Mouse (Mus musculus): ENCODE data around the gene Asgr1. TPM values are rescaled to one million over a fixed set of nuclear protein-coding genes. Genes with fewer than 3 reads are reported as not detected.
A peak's percentile ranks its signal among the peaks of the same experiment; 100 is the strongest.
"Not testable (repeated sequence)": the region's sequence is repeated elsewhere in the genome, so short reads cannot be mapped to it uniquely, and the experiment has no call there.

The Asgr1 gene
- total RNA-seq (2021) = 10 to 100 TPM in 1 of 2 experiments, 1 to 10 TPM in 1; 1.7 to 33.7 TPM
- long read RNA-seq, experiment 1, transcript Asgr1-201 (9 exons, 1,259 nt) = major isoform, 26 of 33 reads
- long read RNA-seq, experiment 1, partial matches to known transcripts = 2 of 33 reads
- long read RNA-seq, experiment 1, other reads (novel, unspliced or antisense) = 2 of 33 reads
- long read RNA-seq, experiment 2 = 0 reads

GRCm38 (mm10) chr11:70053898-70054570 lies at the start of gene Asgr1:
Gene Asgr1 (plus strand): TSS chr11:70054085.
- no peak for DNase-seq (ENCODE audit: low spot score in 2 of 2)

GRCm38 (mm10) chr11:70005521-70005920 lies 48.4 kb upstream of the Asgr1 start:
- no peak for DNase-seq (ENCODE audit: low spot score in 2 of 2)

- no peak for DNase-seq (ENCODE audit: low spot score in 2 of 2)
These were observed 43.9 kb upstream of the Asgr1 start for GRCm38 (mm10) chr11:70010033-70010432.

- no peak for DNase-seq (ENCODE audit: low spot score in 2 of 2)
These were observed 43.3 kb upstream of the Asgr1 start for GRCm38 (mm10) chr11:70010548-70010947.

- no peak for DNase-seq (ENCODE audit: low spot score in 2 of 2)
These were observed 42.9 kb upstream of the Asgr1 start for GRCm38 (mm10) chr11:70010961-70011360.

- DNase-seq (ENCODE audit: low spot score in 2 of 2) = no peak
These were observed 41.0 kb upstream of the Asgr1 start for GRCm38 (mm10) chr11:70012931-70013330.

GRCm38 (mm10) chr11:70013408-70013807 lies 40.5 kb upstream of the Asgr1 start:
- no peak for DNase-seq (ENCODE audit: low spot score in 2 of 2)

- no peak for DNase-seq (ENCODE audit: low spot score in 2 of 2)
These were observed 39.8 kb upstream of the Asgr1 start for GRCm38 (mm10) chr11:70014051-70014450.

- peak; percentile 75 to 81 for DNase-seq (ENCODE audit: low spot score in 2 of 2)
These were observed 38.9 kb upstream of the Asgr1 start, which contains the start of gene Acadvl for GRCm38 (mm10) chr11:70014880-70015558. Gene Acadvl (minus strand): TSS chr11:70015411.

GRCm38 (mm10) chr11:70015677-70016076 lies 38.2 kb upstream of the Asgr1 start:
- no peak for DNase-seq (ENCODE audit: low spot score in 2 of 2)

- not testable (repeated sequence) for DNase-seq (ENCODE audit: low spot score in 2 of 2)
These were observed 37.7 kb upstream of the Asgr1 start for GRCm38 (mm10) chr11:70016177-70016576.

- no peak for DNase-seq (ENCODE audit: low spot score in 2 of 2)
These were observed 37.2 kb upstream of the Asgr1 start, which contains the start of gene Dlg4 for GRCm38 (mm10) chr11:70016669-70017068. Gene Dlg4 (plus strand): TSS chr11:70016942.

GRCm38 (mm10) chr11:70017199-70017767 lies 36.6 kb upstream of the Asgr1 start:
- DNase-seq (ENCODE audit: low spot score in 2 of 2) = no peak

GRCm38 (mm10) chr11:70018131-70018990 lies 35.5 kb upstream of the Asgr1 start:
- DNase-seq (ENCODE audit: low spot score in 2 of 2) = no peak

GRCm38 (mm10) chr11:70019495-70020021 lies 34.3 kb upstream of the Asgr1 start:
- no peak for DNase-seq (ENCODE audit: low spot score in 2 of 2)

GRCm38 (mm10) chr11:70020022-70020631 lies 33.8 kb upstream of the Asgr1 start:
- no peak for DNase-seq (ENCODE audit: low spot score in 2 of 2)

- no peak for DNase-seq (ENCODE audit: low spot score in 2 of 2)
These were observed 33.1 kb upstream of the Asgr1 start for GRCm38 (mm10) chr11:70020731-70021263.

- peak; percentile 93 to 94 for DNase-seq (ENCODE audit: low spot score in 2 of 2)
These were observed 32.4 kb upstream of the Asgr1 start for GRCm38 (mm10) chr11:70021264-70022132.
